In the genomic region with DNA sequence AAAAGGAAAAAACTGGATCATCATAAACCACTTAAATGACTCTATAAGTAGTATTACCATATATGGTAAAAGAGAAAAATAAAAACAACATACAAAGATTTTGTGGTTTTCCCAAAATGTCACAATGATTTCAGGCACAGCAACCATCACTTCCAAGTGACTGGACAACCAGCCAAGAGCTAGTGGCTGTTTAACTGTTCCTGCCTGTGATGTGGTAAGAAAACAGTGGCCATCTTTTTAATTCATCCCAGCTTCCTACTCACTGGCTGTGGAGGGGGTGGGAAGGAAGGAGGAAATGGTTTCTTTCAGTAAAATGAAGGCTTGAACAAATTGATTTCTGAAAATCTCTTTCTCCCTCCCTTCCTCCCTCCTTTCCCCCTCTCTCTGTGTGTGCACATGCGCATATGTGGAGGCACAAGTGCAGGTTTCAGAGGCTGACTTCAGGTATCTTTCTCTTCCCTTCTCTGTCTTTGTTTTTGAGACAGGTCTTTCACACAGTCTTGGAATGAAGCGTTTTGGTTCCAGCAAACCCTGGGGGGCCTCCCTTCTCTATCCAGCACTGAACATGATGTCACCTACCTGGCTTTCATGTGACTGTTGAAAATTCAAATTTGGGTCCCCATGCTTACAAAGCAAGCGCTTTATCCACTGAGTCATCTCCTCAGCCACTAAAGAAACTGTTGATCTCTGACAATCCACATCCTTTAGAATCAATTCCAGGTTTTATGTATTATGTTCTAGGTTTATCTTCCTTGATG, we compare ENCODE assay signal across 21 mouse cellular contexts.
DNase-seq lines count a peak whose midpoint lies in the region; ATAC-seq and TF ChIP-seq lines count a peak whose summit lies in the region.
"Had no signal": no experiment of that assay in that cellular context is flagged by ENCODE, and none has a peak within 500 bp of the region (broad histone marks: within the 10 kb centered on the region; RNA-seq: fewer than 3 reads in every experiment).

No protein-coding gene starts in this region.

- no peak for ATAC-seq in kidney, embryonic 15.5 days (replicated peaks; ENCODE audit: low FRiP score)
- no peak for ATAC-seq in hindbrain, embryonic 12.5 days (ENCODE audit: low FRiP score)
- ATAC-seq in liver, embryonic 11.5 days (replicated peaks; ENCODE audit: low FRiP score), result no peak
- ATAC-seq: forebrain, embryonic 14.5 days had no signal

- no peak for TF ChIP-seq CTCF in embryonic fibroblast, embryonic 13.5 days (IDR thresholded peaks at IDR 0.05; ENCODE audit: borderline replicate concordance, insufficient read depth, low read length)

- DNase-seq in kidney, adult 8-10 months, result no peak
- DNase-seq in 3T3-L1 (ENCODE audit: low read depth, low spot score) (peak; percentile 58), NIH3T3 (ENCODE audit: low read depth) (peak; percentile 44)
- DNase-seq in thymus, adult 18-20 months, result no peak
- no peak for DNase-seq in liver, embryonic 11.5 days (ENCODE audit: low spot score)
- DNase-seq: adrenal gland, postnatal 36 days; cerebellum, adult 11-12 months; cerebellum, postnatal 14 days; gastrocnemius, postnatal 14 days; right cerebral cortex, postnatal 14 days; thymus, adult 2 months had no signal

- no peak for TF ChIP-seq POLR2A in embryonic fibroblast, embryonic 13.5 days (IDR thresholded peaks at IDR 0.05; ENCODE audit: low read depth, low read length)

- no peak overlapping the region for H3K9ac ChIP-seq in kidney, embryonic 15.5 days
- H3K9ac ChIP-seq in hindbrain, embryonic 12.5 days, result no peak overlapping the region
- H3K9ac ChIP-seq in liver, embryonic 11.5 days (ENCODE audit: low read depth, low read length), result no peak overlapping the region
- H3K9ac ChIP-seq: heart, embryonic 15.5 days; liver, embryonic 15.5 days; midbrain, embryonic 12.5 days; neural tube, embryonic 15.5 days; stomach, embryonic 15.5 days had no signal

- no peaks in the 10 kb centered on the region for H3K9me3 ChIP-seq in kidney, embryonic 15.5 days (replicated peaks)
- H3K9me3 ChIP-seq in hindbrain, embryonic 12.5 days (replicated peaks), result no peaks in the 10 kb centered on the region
- no peaks in the 10 kb centered on the region for H3K9me3 ChIP-seq in liver, embryonic 11.5 days (ENCODE audit: control insufficient read depth, low read length)
- H3K9me3 ChIP-seq: heart, embryonic 15.5 days; hindbrain, embryonic 10.5 days; liver, embryonic 15.5 days; midbrain, embryonic 12.5 days; neural tube, embryonic 15.5 days; stomach, embryonic 15.5 days had no signal

- 0 out of 2 replicates have a peak overlapping the region, but pooled peaks have one; percentile 22 for H3K27ac ChIP-seq in kidney, embryonic 15.5 days
- H3K27ac ChIP-seq in embryonic fibroblast, embryonic 13.5 days (ENCODE audit: insufficient read depth, low read length), result peak overlapping the region; percentile 51; the same call in 1 of the 2 replicates
- H3K27ac ChIP-seq in hindbrain, embryonic 12.5 days, result no peak overlapping the region
- H3K27ac ChIP-seq in liver, embryonic 11.5 days (ENCODE audit: low read depth, low read length), result no peak overlapping the region
- H3K27ac ChIP-seq: heart, embryonic 15.5 days; hindbrain, embryonic 10.5 days; liver, embryonic 15.5 days; midbrain, embryonic 12.5 days; neural tube, embryonic 15.5 days; stomach, embryonic 15.5 days had no signal

- H3K36me3 ChIP-seq in kidney, embryonic 15.5 days, result no peaks in the 10 kb centered on the region
- H3K36me3 ChIP-seq in hindbrain, embryonic 12.5 days, result no peaks in the 10 kb centered on the region
- H3K36me3 ChIP-seq in liver, embryonic 11.5 days (ENCODE audit: control insufficient read depth, insufficient read depth, low read length), result no peaks in the 10 kb centered on the region
- H3K36me3 ChIP-seq: heart, embryonic 15.5 days; hindbrain, embryonic 10.5 days; liver, embryonic 15.5 days; midbrain, embryonic 12.5 days; neural tube, embryonic 15.5 days; stomach, embryonic 15.5 days had no signal

- H3K4me2 ChIP-seq in kidney, embryonic 15.5 days, result no peak overlapping the region
- no peak overlapping the region for H3K4me2 ChIP-seq in hindbrain, embryonic 12.5 days (replicated peaks)
- no peak overlapping the region for H3K4me2 ChIP-seq in liver, embryonic 11.5 days
- H3K4me2 ChIP-seq: heart, embryonic 15.5 days; liver, embryonic 15.5 days; midbrain, embryonic 12.5 days; neural tube, embryonic 15.5 days; stomach, embryonic 15.5 days had no signal

- no peak overlapping the region for H3K4me3 ChIP-seq in kidney, embryonic 15.5 days (replicated peaks)
- H3K4me3 ChIP-seq in embryonic fibroblast, embryonic 13.5 days (ENCODE audit: insufficient read depth, low read length), result no peak overlapping the region
- no peak overlapping the region for H3K4me3 ChIP-seq in hindbrain, embryonic 12.5 days
- H3K4me3 ChIP-seq in liver, embryonic 11.5 days (ENCODE audit: low read depth, low read length), result no peak overlapping the region
- H3K4me3 ChIP-seq: heart, embryonic 15.5 days; hindbrain, embryonic 10.5 days; liver, embryonic 15.5 days; midbrain, embryonic 12.5 days; neural tube, embryonic 15.5 days; stomach, embryonic 15.5 days had no signal

- H3K27me3 ChIP-seq in kidney, embryonic 15.5 days, result no peaks in the 10 kb centered on the region
- H3K27me3 ChIP-seq in hindbrain, embryonic 12.5 days, result no peaks in the 10 kb centered on the region
- H3K27me3 ChIP-seq in liver, embryonic 11.5 days (replicated peaks; ENCODE audit: control insufficient read depth, insufficient read depth, low read length), result no peaks in the 10 kb centered on the region
- H3K27me3 ChIP-seq: heart, embryonic 15.5 days; liver, embryonic 15.5 days; midbrain, embryonic 12.5 days; neural tube, embryonic 15.5 days; stomach, embryonic 15.5 days had no signal

- H3K4me1 ChIP-seq in kidney, embryonic 15.5 days, result no peaks in the 10 kb centered on the region
- peaks cover 9% of the 10 kb centered on the region for H3K4me1 ChIP-seq in embryonic fibroblast, embryonic 13.5 days (ENCODE audit: control insufficient read depth, insufficient read depth, low read length)
- no peaks in the 10 kb centered on the region; the same call in 1 of the 2 replicates for H3K4me1 ChIP-seq in hindbrain, embryonic 12.5 days
- no peaks in the 10 kb centered on the region for H3K4me1 ChIP-seq in liver, embryonic 11.5 days (replicated peaks; ENCODE audit: control insufficient read depth, insufficient read depth, low read length)
- H3K4me1 ChIP-seq: hindbrain, embryonic 10.5 days; liver, embryonic 15.5 days; midbrain, embryonic 12.5 days; stomach, embryonic 15.5 days had no signal

- 90% methylated on average over 3 of the region's 3 CpGs for WGBS in kidney, embryonic 15.5 days
- WGBS in hindbrain, embryonic 12.5 days, result 80% methylated on average over 3 of the region's 3 CpGs
- 73% methylated on average over 3 of the region's 3 CpGs for WGBS in liver, embryonic 11.5 days

Comparison
In these comparisons a context has a peak if more than half of its experiments do, and no peak if none do; other contexts are left out.
1. H3K27ac ChIP-seq: peak in kidney, embryonic 15.5 days (single experiment) and embryonic fibroblast, embryonic 13.5 days (single experiment); none in hindbrain, embryonic 12.5 days (single experiment) and liver, embryonic 11.5 days (single experiment).
2. DNase-seq: peak in 3T3-L1 (single experiment) and NIH3T3 (single experiment); none in kidney, adult 8-10 months (0 of 2), thymus, adult 18-20 months (0 of 2) and liver, embryonic 11.5 days (single experiment).